Mouse (Mus musculus) heart, embryonic 14.5 days (tissue): ENCODE data around the gene Gpn2. TPM values are rescaled to one million over a fixed set of nuclear protein-coding genes. Genes with fewer than 3 reads are reported as not detected.

Experiments
- ATAC-seq: fragments of 200-750 bp; cut with Nextera tagmentation; 2 replicates; pipeline ENCODE4 v1.8.0; 2017; ENCODE audit warnings: low read depth, moderate TSS enrichment; ENCODE audit not compliant: insufficient number of reproducible peaks, insufficient read depth, low FRiP score
- H3K27ac ChIP-seq, 2 experiments: fragments of 200-500 bp in 1 of 2; fragments of 300-500 bp in 1 of 2; sonication (generic) in 1 of 2; replicated peaks in 1 of 2; 2 replicates each; pipeline ENCODE4 v1.5.1; 2012 to 2014; ENCODE audit warnings: low read depth in 2 of 2, low read length in 2 of 2, control low read depth in 1 of 2, mild to moderate bottlenecking in 1 of 2, mixed read lengths in 1 of 2; ENCODE audit not compliant: control insufficient read depth in 1 of 2, insufficient read depth in 1 of 2
- H3K27me3 ChIP-seq: fragments of 300-500 bp; sonication (generic); 2 replicates; pipeline ENCODE4 v1.6.1; 2014; ENCODE audit warnings: mild to moderate bottlenecking, low read length, control low read depth; ENCODE audit not compliant: control insufficient read depth, insufficient read depth
- H3K36me3 ChIP-seq: fragments of 300-500 bp; sonication (generic); 2 replicates; pipeline ENCODE4 v1.6.1; 2014; ENCODE audit warnings: mild to moderate bottlenecking, control low read depth, low read length, mixed read lengths; ENCODE audit not compliant: control insufficient read depth, insufficient read depth
- H3K4me1 ChIP-seq, 2 experiments: fragments of 200-500 bp in 1 of 2; fragments of 300-500 bp in 1 of 2; sonication (generic) in 1 of 2; 2 replicates each; pipeline ENCODE4 v1.6.1; 2012 to 2014; ENCODE audit warnings: low read length in 2 of 2, control low read depth in 1 of 2, mixed read lengths in 1 of 2; ENCODE audit not compliant: control insufficient read depth in 2 of 2, insufficient read depth in 2 of 2
- H3K4me2 ChIP-seq: fragments of 300-500 bp; sonication (generic); 2 replicates; pipeline ENCODE4 v1.6.1; 2014; ENCODE audit warnings: mild to moderate bottlenecking, low read length
- H3K4me3 ChIP-seq, 2 experiments: fragments of 200-500 bp in 1 of 2; fragments of 300-500 bp in 1 of 2; sonication (generic) in 1 of 2; 2 replicates each; pipeline ENCODE4 v1.5.1; 2012 to 2014; ENCODE audit warnings: low read length in 2 of 2, mild to moderate bottlenecking in 2 of 2, control low read depth in 1 of 2, low read depth in 1 of 2, moderate library complexity in 1 of 2; ENCODE audit not compliant: control insufficient read depth in 1 of 2, insufficient read depth in 1 of 2
- H3K9ac ChIP-seq: fragments of 300-500 bp; sonication (generic); 2 replicates; pipeline ENCODE4 v1.6.1; 2014; ENCODE audit warnings: mild to moderate bottlenecking, low read length
- H3K9me3 ChIP-seq: fragments of 300-500 bp; sonication (generic); 2 replicates; pipeline ENCODE4 v1.6.1; 2016; ENCODE audit warnings: low read length, control low read depth; ENCODE audit not compliant: control insufficient read depth
- WGBS: fragments of 180-500 bp; shearing (Covaris S2); extraction: QIAGEN DNeasy Blood & Tissue Kit; methylation state at CpG from one replicate; pipeline ENCODE4 v1.1.7; 2014; 5-methylcytosine and 5-hydroxymethylcytosine counted together
- polyA plus RNA-seq: library from polyadenylated mRNA; unstranded; fragments of >200 nt; fragmentation: Nextera tagmentation; extraction: Ambion mirVana; gene quantifications from 2 replicates; pipeline ENCODE4 v1.2.1, GENCODE M21; 2014

Gene Gpn2
- 11.2 and 12.5 TPM in 2 replicates for polyA plus RNA-seq

DNA sequence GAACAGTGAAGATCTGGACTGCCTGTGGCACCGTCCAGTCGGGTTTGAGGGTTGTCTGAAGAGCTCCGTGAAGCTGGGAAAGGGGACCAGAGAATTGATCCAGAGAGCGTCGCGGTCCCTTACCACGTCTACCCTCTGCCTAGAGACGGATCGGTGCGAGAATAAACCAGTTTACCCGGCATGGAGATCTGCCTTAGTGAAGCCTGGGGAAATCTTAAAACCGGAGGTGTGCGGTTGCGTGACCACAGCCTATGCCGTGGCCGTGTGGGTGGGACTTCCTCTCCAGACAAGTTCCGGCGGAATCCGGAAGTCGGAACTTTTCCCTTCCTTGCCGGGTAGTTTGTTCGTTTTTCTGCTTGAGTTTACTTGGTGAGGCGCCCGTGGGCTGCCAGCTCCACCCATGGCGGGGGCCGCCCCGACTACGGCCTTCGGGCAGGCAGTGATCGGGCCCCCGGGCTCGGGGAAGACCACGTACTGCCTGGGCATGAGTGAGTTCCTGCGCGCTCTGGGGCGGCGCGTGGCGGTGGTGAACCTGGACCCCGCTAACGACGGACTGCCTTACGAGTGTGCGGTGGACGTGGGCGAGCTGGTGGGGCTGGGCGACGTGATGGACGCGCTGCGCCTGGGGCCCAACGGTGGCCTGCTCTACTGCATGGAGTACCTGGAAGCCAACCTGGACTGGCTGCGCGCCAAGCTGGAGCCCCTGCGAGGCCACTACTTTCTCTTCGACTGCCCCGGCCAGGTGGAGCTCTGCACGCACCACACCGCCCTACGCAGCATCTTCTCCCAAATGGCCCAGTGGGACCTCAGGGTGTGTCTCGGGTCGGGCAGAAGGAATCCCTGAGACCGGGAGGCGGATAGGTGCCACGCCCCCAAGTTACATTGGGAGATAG, at the start of gene Gpn2:
Gene Gpn2 (plus strand): TSS at position 304 of the 893 bp plus-strand sequence.
- Histone ChIP-seq H3K9me3 (no peaks in the 10 kb centered on the region), H3K27ac (peak within 1 kb of the TSS; percentile 75 to 82), H3K4me3 (peak within 1 kb of the TSS; percentile 79 to 90), H3K36me3 (peaks cover 68% of the 10 kb centered on the region), H3K4me2 (peak within 1 kb of the TSS; percentile 99), H3K9ac (peak within 1 kb of the TSS; percentile 94), H3K4me1 (peaks cover 3 to 14% of the 10 kb centered on the region in 2 experiments; a peak in 3 of 4 replicates), H3K27me3 (no peaks in the 10 kb centered on the region)
- 3% methylated on average over 64 of the region's 65 CpGs for WGBS
- ATAC-seq = peak; percentile 41; the same call in 1 of the 2 replicates

DNA sequence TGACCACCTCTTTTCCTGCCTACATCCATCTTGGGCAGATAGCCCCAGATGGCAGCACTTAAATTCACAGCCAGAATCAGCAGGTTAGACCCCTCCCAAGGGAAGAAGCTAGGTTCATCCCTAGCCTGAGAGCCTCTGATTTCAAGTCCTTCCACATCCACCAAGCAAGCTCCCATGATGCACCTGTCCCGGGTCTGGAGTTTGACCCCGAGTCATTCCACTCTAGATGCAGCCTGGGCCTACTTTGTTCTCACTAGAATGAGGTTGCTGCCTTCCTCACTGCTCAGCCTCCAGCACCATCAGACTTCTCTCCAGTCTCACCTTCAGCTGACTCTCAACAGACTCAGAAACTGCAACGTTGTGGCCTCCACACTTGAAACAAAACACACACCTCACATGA, 48.1 kb upstream of the Gpn2 start:
- no peak for ATAC-seq
- Histone ChIP-seq H3K9me3 (no peaks in the 10 kb centered on the region), H3K36me3 (peaks cover 96% of the 10 kb centered on the region), H3K4me3 (no peak overlapping the region), H3K9ac (no peak overlapping the region), H3K27ac (no peak overlapping the region), H3K4me1 (no peaks in the 10 kb centered on the region), H3K27me3 (no peaks in the 10 kb centered on the region), H3K4me2 (no peak overlapping the region)
- 79% methylated on average over 3 of the region's 3 CpGs for WGBS

DNA sequence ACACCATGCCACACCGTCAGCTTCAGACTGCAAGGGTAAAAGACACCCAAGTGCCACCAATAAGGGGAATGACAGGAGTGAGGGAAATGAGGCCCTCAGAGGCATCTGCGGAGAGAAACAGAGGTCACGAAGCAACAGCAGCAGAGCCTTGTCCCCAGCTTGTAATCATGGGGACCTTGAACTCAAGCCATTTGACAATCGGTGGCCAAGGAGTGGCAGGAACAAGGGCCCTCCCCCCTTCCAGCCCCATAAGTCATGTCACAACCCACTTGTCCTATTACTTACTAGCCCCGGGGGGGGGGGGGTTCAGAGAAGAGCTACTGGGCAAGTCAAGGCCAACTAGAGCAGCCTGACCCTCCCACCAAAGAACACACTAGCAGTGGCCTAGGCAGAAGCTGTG, 47.5 kb upstream of the Gpn2 start:
- H3K27me3 ChIP-seq = no peaks in the 10 kb centered on the region

DNA sequence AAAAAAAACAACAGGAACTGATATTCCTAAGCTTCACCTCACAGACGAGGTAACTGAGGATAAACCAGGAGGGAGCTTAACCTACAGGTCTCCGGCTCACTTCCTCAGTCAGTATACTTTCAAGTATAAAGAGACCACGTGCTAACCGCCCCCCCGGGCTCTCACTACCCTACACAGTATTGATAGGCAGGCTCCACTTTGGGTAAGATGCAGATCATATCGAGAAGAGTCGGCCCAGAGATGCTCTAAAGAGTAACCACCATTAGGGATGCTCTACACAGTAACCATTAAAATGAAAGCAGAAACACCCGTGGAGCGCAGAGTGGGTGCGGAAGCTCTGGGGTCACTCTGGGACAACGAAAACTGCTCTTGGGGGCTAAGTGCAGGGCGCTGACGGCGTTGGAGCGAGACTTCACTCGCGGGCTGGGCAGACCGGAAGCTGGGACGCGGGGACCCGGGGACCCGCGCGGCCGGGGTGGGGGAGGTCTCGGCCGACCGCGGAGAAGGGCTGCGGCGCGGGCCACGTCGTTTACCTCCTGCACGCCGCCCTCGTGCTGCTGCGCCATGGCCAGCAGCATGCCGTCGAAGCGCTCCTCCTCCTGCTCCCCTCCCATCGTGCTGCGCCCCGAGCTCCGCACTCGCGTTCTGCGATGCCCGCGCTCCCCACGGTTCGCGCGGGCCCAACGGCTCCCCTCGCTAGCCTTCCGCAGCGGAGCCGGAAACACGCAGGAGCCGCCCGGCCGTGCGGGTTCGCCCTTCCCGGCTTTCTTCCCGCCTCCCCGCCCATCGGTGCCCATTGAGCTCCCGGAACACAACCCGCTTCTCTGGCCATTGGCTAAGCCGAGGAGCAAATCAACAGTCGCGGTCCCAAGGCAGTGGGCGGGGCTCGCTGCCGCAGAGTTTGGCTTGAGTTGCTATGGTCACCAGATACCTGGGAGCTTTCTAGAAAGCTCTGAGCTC, 38.6 kb upstream of the Gpn2 start, which contains the start of gene Nudc:
Gene Nudc (minus strand): TSS at position 725 of the 960 bp plus-strand sequence.
- H3K4me1 ChIP-seq = peaks cover 0 to 10% of the 10 kb centered on the region in 2 experiments; a peak in 3 of 4 replicates

More for the DNA sequence above, 47.5 kb upstream of the Gpn2 start:
- ATAC-seq = no peak
- Histone ChIP-seq H3K27ac (no peak overlapping the region), H3K4me1 (no peaks in the 10 kb centered on the region), H3K9me3 (no peaks in the 10 kb centered on the region), H3K4me2 (no peak overlapping the region), H3K9ac (no peak overlapping the region), H3K36me3 (peaks cover 96% of the 10 kb centered on the region), H3K4me3 (no peak overlapping the region)
- 89% methylated on average over 5 of the region's 5 CpGs for WGBS

DNA sequence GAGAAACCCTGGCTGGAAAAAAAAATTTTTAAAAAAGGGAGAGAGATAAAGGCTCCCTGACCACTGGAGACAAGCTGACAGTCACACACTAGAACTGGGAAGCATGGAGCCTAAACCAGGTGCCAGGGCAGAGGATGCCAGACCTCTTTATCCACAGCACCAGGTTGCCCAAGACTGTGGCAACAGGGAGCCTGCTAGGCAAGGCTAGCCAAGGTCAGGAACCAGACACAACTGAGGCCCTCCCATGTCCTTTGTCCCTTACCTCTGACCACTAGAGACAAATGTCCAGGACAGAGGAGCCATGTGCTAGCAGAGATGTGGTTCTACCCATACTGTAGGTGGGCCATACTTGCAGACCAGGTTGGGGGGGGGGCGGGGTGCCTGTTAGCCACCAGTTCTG, 32.1 kb upstream of the Gpn2 start:
- no peak overlapping the region for H3K4me3 ChIP-seq
- no peak overlapping the region for H3K4me2 ChIP-seq
- WGBS = 75% methylated on average over 1 of the region's 1 CpGs
- no peak for ATAC-seq
- H3K27ac ChIP-seq = no peak overlapping the region
- H3K4me1 ChIP-seq = peaks cover 15 to 16% of the 10 kb centered on the region in 2 experiments
- no peak overlapping the region for H3K9ac ChIP-seq
- no peaks in the 10 kb centered on the region for H3K27me3 ChIP-seq
- no peaks in the 10 kb centered on the region for H3K9me3 ChIP-seq
- 0 out of 2 replicates have a peak, but pooled peaks cover 4% of the 10 kb centered on the region for H3K36me3 ChIP-seq

More for the DNA sequence above, 38.6 kb upstream of the Gpn2 start, which contains the start of gene Nudc:
- peak within 1 kb of the TSS; percentile 36 to 46 for H3K27ac ChIP-seq
- H3K9ac ChIP-seq = peak within 1 kb of the TSS; percentile 92
- 0% methylated on average over 71 of the region's 77 CpGs for WGBS
- H3K4me2 ChIP-seq = peak within 1 kb of the TSS; percentile 67
- ATAC-seq = peak; percentile 94
- H3K27me3 ChIP-seq = no peaks in the 10 kb centered on the region
- H3K9me3 ChIP-seq = no peaks in the 10 kb centered on the region
- H3K36me3 ChIP-seq = peaks cover 24% of the 10 kb centered on the region
- peak within 1 kb of the TSS; percentile 90 to 99 for H3K4me3 ChIP-seq

GRCm38 (mm10) chr4:133552768-133553447, 31.3 kb upstream of the Gpn2 start, which contains the start of gene Nr0b2:
Nr0b2 (plus strand) TSS chr4:133553376.
- H3K4me3 ChIP-seq = peak within 1 kb of the TSS; percentile 41 to 51
- no peaks in the 10 kb centered on the region for H3K27me3 ChIP-seq
- no peaks in the 10 kb centered on the region for H3K9me3 ChIP-seq
- peak within 1 kb of the TSS; percentile 74 for H3K9ac ChIP-seq
- H3K36me3 ChIP-seq = 0 out of 2 replicates have a peak, but pooled peaks cover 4% of the 10 kb centered on the region
- peak within 1 kb of the TSS; percentile 66 for H3K4me2 ChIP-seq
- WGBS = 36% methylated on average over 10 of the region's 10 CpGs
- peaks cover 15 to 16% of the 10 kb centered on the region in 2 experiments for H3K4me1 ChIP-seq
- ATAC-seq = peak; percentile 38
- H3K27ac ChIP-seq = peak within 1 kb of the TSS; percentile 87 to 91
